Mouse (Mus musculus): ENCODE measurements around the gene Cnnm1. TPM values are rescaled to one million over a fixed set of nuclear protein-coding genes. Genes with fewer than 3 reads are reported as not detected.
A peak's percentile ranks its signal among the peaks of the same experiment; 100 is the strongest.
"Not testable (repeated sequence)": the region's sequence is repeated elsewhere in the genome, so short reads cannot be mapped to it uniquely, and the experiment has no call there.

Gene Cnnm1
- total RNA-seq, 1 experiment from 2014 or later: 0.21 TPM

GRCm38 (mm10) chr19:43465601-43466255 is 25.5 kb downstream of the Cnnm1 start:
- no peak for DNase-seq

- DNase-seq: no peak
Observed at GRCm38 (mm10) chr19:43467927-43468685, 27.9 kb downstream of the Cnnm1 start.

GRCm38 (mm10) chr19:43469333-43469732 is 29.1 kb downstream of the Cnnm1 start:
- DNase-seq: no peak

- DNase-seq: no peak
Observed at GRCm38 (mm10) chr19:43472331-43472730, 32.1 kb downstream of the Cnnm1 start.

DNA sequence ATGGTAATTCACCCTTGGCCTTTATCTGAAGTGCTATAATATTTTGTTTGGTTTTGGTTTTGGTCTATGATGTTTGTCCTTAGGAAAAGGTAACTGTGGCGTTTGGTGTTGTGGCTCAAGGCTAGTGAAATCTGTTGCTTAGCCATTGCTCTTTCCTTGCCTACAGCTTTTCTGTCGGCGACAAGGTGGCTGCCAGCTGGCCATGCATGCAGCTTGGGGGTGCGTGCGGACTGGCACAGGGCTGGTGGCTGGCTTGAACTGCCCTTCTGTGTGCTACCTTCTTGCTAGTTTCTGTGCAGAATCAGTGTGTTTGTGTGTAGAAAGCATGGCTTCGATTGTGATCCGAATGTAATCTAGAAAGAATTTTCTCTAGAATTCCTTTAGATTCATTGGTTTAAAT is 32.5 kb downstream of the Cnnm1 start:
- peak; percentile 6 for DNase-seq

DNA sequence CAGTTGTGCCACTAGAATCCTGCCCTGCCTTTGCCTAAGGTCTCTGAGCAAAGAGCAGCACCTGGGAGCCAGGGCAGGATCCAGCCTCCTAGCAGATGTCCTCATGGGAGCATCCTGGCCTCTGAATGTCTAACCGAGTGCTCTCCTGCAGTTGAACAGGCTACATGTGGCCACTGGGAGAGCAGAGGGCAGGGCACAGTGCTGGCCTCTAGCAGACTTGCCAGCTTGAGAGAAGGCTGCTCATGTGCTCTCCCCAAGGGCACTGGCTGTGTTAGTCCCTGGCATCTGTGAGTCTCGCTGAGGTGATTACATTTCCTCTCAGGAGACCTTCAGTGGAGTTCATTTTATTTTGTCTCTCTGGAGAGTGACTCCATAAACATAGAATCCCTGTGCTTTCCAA is 35.4 kb downstream of the Cnnm1 start:
- peak; percentile 23 for DNase-seq

- no peak for DNase-seq
Observed at GRCm38 (mm10) chr19:43476063-43476462, 35.8 kb downstream of the Cnnm1 start.

- no peak for DNase-seq
Observed at GRCm38 (mm10) chr19:43477436-43477835, 37.2 kb downstream of the Cnnm1 start.

GRCm38 (mm10) chr19:43478891-43479290 is 38.7 kb downstream of the Cnnm1 start:
- peak; percentile 67 for DNase-seq

- no peak for DNase-seq
Observed at GRCm38 (mm10) chr19:43479431-43479830, 39.2 kb downstream of the Cnnm1 start.

GRCm38 (mm10) chr19:43480512-43480911 is 40.3 kb downstream of the Cnnm1 start:
- DNase-seq: no peak

DNA sequence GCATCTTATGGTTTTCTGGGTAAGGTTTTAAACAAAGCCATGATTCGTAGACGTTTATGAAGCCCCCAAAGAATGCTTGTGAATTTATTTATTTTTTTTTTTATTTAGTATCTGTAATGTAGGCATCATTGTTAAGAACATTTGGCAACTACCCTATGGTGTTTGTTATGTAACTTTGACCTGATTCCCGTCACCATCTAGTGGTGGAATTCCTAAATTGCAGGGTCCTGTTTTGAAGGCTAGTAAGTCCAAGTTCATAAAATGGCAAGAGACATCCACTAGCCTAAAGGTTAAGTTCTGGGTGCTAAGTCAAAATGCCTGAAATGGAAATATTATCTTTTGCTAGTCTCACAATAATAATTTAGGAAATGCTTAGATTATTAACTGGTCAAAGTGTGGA is 47.2 kb downstream of the Cnnm1 start:
- DNase-seq: no peak

DNA sequence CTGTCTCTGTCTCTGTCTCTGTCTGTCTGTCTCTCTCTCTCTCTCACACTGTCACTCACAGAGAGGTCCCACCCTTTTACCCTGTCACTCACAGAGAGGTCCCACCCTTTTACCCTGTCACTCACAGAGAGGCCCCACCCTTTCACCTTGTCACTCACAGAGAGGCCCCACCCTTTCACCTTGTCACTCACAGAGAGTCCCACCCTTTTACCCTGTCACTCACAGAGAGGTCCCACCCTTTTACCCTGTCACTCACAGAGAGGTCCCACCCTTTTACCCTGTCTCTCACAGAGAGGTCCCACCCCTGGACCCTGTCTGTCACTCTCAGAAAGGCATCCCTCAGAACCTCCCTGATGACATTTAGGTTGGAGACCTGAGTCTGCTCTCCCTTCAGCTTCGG is 53.1 kb downstream of the Cnnm1 start:
- DNase-seq: not testable (repeated sequence)

DNA sequence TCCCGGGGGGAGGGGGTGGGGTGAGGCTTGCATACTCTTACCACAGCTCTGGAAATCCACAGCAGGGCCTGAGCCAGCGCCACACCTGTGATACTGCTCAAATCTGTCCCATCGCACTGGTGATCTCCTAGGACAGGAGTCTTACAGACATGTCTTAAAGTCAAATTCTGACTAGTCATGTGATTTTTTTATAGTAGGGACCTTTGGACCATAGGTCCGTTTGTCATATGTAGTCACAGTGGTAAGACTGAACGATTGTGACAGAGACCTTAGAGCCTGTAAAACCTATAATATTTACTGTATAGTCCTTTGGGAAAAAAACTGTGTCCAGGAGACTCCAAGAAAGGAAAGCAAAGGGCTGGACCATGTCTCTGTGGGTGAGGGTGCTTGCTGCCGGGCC is 53.6 kb downstream of the Cnnm1 start:
- DNase-seq: no peak

DNA sequence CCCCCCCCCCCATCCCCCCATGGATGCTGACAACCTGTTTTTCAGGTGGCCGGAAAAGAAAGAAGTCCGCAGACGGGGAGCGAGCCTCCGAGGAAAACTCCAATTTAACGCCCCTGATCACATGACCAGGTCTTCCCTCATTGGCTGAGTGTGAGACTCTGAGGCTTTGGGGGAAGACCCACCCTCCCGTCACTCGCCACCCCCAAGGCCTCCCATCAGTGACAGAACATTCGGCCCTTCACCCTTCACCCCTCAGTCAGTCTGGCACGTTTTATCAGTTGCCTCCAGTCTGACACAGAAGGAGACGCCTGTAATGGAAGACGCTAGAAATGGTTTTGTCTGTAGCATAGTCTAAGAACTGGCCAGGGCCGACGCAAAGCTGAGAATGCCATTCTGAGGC is 54.7 kb downstream of the Cnnm1 start:
- DNase-seq: no peak

GRCm38 (mm10) chr19:43495846-43496245 is 55.6 kb downstream of the Cnnm1 start:
- DNase-seq: no peak

DNA sequence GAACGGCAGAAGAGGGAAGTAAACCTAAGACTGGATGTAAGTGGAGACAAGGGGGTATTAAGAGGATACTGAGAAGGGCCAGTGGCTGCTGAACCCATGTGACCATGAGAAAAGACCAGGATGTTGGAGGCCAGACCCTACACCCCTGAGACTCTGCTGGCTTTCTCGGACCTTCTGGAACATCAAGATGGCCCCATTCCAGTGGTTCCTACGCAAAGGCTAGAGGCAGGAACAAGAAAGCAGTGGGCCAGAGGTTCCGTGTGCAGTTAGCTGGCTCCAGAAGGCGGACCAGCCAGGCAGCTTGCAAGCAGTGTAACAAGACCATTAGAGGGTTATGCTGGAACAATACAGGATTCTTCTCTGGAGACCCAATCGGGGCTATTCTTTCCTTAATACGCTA is 57.2 kb downstream of the Cnnm1 start:
- DNase-seq: no peak

GRCm38 (mm10) chr19:43498874-43499273 is 58.6 kb downstream of the Cnnm1 start:
- DNase-seq: no peak

GRCm38 (mm10) chr19:43502630-43503029 is 62.4 kb downstream of the Cnnm1 start:
- no peak for DNase-seq

DNA sequence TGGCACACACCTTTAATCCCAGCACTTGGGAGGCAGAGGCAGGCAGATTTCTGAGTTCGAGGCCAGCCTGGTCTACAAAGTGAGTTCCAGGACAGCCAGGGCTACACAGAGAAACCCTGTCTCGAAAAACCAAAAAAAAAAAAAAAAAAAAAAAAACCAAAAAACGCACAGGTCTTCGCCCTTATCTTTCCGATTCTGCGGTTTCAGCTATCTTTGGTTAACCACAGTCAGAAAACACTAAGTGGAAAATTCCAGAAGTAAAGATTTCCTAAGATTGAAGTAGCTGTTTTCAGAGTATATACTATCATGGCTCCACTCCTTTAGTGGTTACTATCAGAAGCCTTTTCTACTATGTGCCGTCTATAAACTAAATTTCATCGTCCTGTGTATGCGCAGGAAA is 63.4 kb downstream of the Cnnm1 start:
- DNase-seq: not testable (repeated sequence)

- no peak for DNase-seq
Observed at GRCm38 (mm10) chr19:43505441-43505840, 65.2 kb downstream of the Cnnm1 start.

DNA sequence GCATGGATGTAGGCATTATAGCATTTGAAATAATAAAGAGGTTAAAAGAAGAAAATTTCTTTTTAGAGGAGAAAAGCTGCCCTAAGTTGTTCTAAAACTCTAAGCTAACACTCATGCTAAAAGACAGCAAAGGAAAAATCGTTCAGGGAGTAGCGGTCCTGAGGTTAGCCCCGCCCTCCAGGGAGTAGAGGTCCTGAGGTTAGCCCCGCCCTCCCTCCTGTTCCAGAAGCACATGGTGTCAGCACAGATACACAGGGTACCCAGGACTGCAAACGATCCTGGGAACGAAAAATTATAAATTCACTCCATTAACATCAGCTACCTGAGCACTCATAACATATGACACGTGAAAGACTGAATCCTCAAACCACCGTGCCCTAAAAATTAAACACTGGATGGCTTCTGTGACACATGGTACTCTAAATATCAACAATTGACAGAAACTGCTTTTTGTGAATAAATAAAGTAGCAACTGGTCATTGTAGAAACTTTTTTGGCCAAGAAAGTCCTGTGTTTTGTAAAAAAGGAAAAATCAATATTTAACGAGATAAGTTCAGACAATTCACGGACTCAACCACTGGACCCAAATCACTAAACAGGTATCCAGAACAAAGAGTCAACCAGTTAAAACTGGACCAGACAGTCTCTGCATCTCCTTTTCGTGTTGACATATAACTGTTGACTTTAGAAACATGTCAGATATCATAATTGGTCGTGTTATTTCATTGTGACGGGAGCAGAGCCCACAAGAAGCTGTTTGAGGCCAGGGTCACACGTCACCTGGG is 70.4 kb downstream of the Cnnm1 start:
- DNase-seq: no peak
